Mouse (Mus musculus) megakaryocyte, embryonic 14.5 days (primary cell): Measurements from ENCODE around the gene Doc2g. TPM values are rescaled to one million over a fixed set of nuclear protein-coding genes. Genes with fewer than 3 reads are reported as not detected.

Source experiments
- H3K27me3 ChIP-seq: replicated peaks from 2 replicates; pipeline ENCODE3; 2012; ENCODE audit warnings: inconsistent platforms
- H3K36me3 ChIP-seq: replicated peaks from 2 replicates; pipeline ENCODE3; 2012; ENCODE audit warnings: low read length, inconsistent platforms, mixed read lengths
- H3K4me1 ChIP-seq: 2 replicates; pipeline ENCODE4 v1.6.1; 2012; ENCODE audit warnings: inconsistent platforms
- H3K4me3 ChIP-seq: replicated peaks from 2 replicates; pipeline ENCODE3; 2012; ENCODE audit warnings: moderate library complexity, mild to moderate bottlenecking, inconsistent platforms
- H3K9me3 ChIP-seq: 2 replicates; pipeline ENCODE4 v1.6.1; 2012; ENCODE audit warnings: inconsistent platforms
- FLI1 ChIP-seq: IDR thresholded peaks from 2 replicates; pipeline ENCODE4 v1.6.1; 2012; ENCODE audit warnings: low read length, inconsistent platforms, mixed read lengths
- GATA1 ChIP-seq: IDR thresholded peaks from 3 replicates; pipeline ENCODE4 v1.6.1; 2012; ENCODE audit warnings: mixed read lengths, low read length, inconsistent platforms, borderline replicate concordance
- polyA plus RNA-seq: library from polyadenylated mRNA; stranded (reverse); fragments of >175 nt; gene quantifications from 2 replicates; pipeline ENCODE4 v1.2.3, GENCODE M21; 2012; ENCODE audit warnings: low replicate concordance; ENCODE audit not compliant: insufficient read depth

The Doc2g gene
- polyA plus RNA-seq, 1 experiment, result 2.7 TPM

- Histone ChIP-seq H3K4me3 (no peak overlapping the region), H3K27me3 (peaks cover 26% of the 10 kb centered on the region), H3K36me3 (peaks cover 8% of the 10 kb centered on the region), H3K9me3 (no peaks in the 10 kb centered on the region), H3K4me1 (peaks cover 63% of the 10 kb centered on the region)
- TF ChIP-seq FLI1 (no peak), GATA1 (no peak)
These were observed 4.8 kb upstream of the Doc2g start for GRCm38 (mm10) chr19:3998335-3998734.

DNA sequence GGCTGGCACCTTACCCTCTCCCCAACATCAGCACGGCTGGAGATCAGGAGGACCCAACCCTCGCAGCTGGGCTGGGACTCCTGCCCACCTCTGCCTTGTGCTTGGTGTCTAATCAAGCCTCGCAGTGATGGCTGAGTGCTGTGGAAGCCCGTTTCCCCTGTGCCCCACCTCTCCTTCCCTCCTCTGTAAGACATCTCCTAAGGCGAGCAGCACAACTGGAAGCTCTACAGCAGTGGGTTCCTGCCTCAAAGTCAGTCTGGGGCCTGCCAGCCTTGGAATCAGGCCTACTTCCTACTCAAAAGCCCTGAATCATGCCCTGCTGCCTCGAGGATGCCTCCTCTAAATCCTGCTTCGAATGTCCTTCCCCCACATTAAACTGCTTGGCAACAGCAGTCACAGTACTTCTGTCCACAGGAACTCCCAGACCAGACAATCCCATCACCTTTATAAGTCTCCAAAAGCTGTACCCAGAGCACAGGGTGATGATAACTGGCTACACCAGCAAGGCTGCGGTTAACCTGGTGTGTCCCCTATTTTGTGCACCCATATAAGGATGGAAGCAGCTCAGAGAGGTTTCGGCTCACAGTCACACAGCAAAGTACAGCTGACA is 3.9 kb upstream of the Doc2g start:
- peak overlapping the region; percentile 97 for H3K4me3 ChIP-seq
- H3K4me1 ChIP-seq, result peaks cover 67% of the 10 kb centered on the region
- TF ChIP-seq GATA1 (no peak), FLI1 (no peak)
- peaks cover 14% of the 10 kb centered on the region for H3K36me3 ChIP-seq
- H3K27me3 ChIP-seq, result peaks cover 24% of the 10 kb centered on the region
- H3K9me3 ChIP-seq, result no peaks in the 10 kb centered on the region

GRCm38 (mm10) chr19:4000119-4000900 is 2.8 kb upstream of the Doc2g start, which contains the start of the genes Nudt8 and Gm49405:
TSS of gene Nudt8 (plus strand) at chr19:4000580.
TSS of gene Gm49405 (plus strand) at chr19:4000626.
- no peak for TF ChIP-seq FLI1
- no peak for TF ChIP-seq GATA1
- Histone ChIP-seq H3K4me3 (peak within 1 kb of the TSS; percentile 97), H3K27me3 (peaks cover 20% of the 10 kb centered on the region), H3K9me3 (no peaks in the 10 kb centered on the region), H3K4me1 (peaks cover 67% of the 10 kb centered on the region), H3K36me3 (peaks cover 25% of the 10 kb centered on the region)

GRCm38 (mm10) chr19:4000949-4001525 is 2.1 kb upstream of the Doc2g start:
- Histone ChIP-seq H3K4me1 (peaks cover 65% of the 10 kb centered on the region), H3K9me3 (no peaks in the 10 kb centered on the region), H3K27me3 (peaks cover 14% of the 10 kb centered on the region), H3K4me3 (peak overlapping the region; percentile 97), H3K36me3 (peaks cover 31% of the 10 kb centered on the region)
- TF ChIP-seq GATA1, result no peak
- no peak for TF ChIP-seq FLI1

DNA sequence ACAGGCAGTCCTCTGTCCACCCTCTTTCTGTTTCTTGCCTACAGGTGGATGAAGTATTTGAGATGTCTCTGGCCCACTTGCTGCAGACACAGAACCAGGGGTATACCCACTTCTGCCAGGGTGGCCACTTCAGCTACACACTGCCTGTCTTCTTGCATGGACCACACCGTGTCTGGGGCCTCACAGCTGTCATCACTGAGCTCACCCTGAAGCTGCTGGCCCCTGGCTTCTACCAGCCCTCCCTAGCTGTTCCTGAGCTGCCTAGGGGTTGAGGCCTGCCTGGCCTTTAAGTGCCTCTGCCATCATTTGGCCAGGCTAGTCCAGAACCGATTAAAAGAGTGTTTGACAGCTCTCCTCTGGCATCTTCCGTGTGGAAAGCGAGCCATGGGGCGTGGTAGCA is 1.4 kb upstream of the Doc2g start:
- H3K9me3 ChIP-seq, result no peaks in the 10 kb centered on the region
- peaks cover 58% of the 10 kb centered on the region for H3K4me1 ChIP-seq
- TF ChIP-seq GATA1 (no peak), FLI1 (no peak)
- H3K36me3 ChIP-seq, result peaks cover 38% of the 10 kb centered on the region
- no peak overlapping the region for H3K4me3 ChIP-seq
- peaks cover 7% of the 10 kb centered on the region for H3K27me3 ChIP-seq

GRCm38 (mm10) chr19:4003641-4004040 is 528 bp downstream of the Doc2g start:
- peaks cover 57% of the 10 kb centered on the region for H3K36me3 ChIP-seq
- H3K27me3 ChIP-seq, result peaks cover 2% of the 10 kb centered on the region
- peaks cover 39% of the 10 kb centered on the region for H3K4me1 ChIP-seq
- TF ChIP-seq GATA1 (no peak), FLI1 (no peak)
- H3K9me3 ChIP-seq, result no peaks in the 10 kb centered on the region
- H3K4me3 ChIP-seq, result no peak overlapping the region

DNA sequence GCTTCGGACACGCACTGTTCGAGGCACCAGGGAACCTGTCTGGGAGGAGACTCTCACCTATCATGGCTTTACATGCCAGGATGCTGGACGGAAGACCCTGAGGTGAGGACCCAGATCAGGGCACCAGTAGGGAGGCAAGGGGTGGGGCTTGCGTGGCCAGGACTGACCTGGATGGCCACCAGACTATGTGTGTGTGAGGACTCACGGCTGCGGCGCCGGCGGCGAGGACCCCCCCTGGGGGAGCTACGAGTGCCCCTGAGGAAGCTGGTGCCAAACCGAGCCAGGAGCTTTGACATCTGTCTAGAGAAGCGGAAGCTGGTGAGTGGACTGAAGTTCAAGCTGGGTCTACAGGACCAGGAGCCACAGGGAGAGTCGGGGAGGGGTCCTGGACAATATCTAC is 1.2 kb downstream of the Doc2g start:
- Histone ChIP-seq H3K9me3 (no peaks in the 10 kb centered on the region), H3K27me3 (peaks cover 2% of the 10 kb centered on the region), H3K36me3 (peaks cover 64% of the 10 kb centered on the region), H3K4me3 (no peak overlapping the region), H3K4me1 (peaks cover 32% of the 10 kb centered on the region)
- TF ChIP-seq FLI1 (no peak), GATA1 (no peak)

- H3K9me3 ChIP-seq, result no peaks in the 10 kb centered on the region
- H3K4me1 ChIP-seq, result peaks cover 26% of the 10 kb centered on the region
- H3K36me3 ChIP-seq, result peaks cover 71% of the 10 kb centered on the region
- no peak overlapping the region for H3K4me3 ChIP-seq
- TF ChIP-seq GATA1 (no peak), FLI1 (no peak)
- peaks cover 2% of the 10 kb centered on the region for H3K27me3 ChIP-seq
These were observed 2.0 kb downstream of the Doc2g start for GRCm38 (mm10) chr19:4005091-4005490.

- peaks cover 2% of the 10 kb centered on the region for H3K27me3 ChIP-seq
- H3K36me3 ChIP-seq, result peaks cover 80% of the 10 kb centered on the region
- peaks cover 23% of the 10 kb centered on the region for H3K4me1 ChIP-seq
- TF ChIP-seq GATA1 (no peak), FLI1 (no peak)
- no peak overlapping the region for H3K4me3 ChIP-seq
- H3K9me3 ChIP-seq, result no peaks in the 10 kb centered on the region
These were observed 2.9 kb downstream of the Doc2g start for GRCm38 (mm10) chr19:4005971-4006370.

- peaks cover 46% of the 10 kb centered on the region for H3K4me1 ChIP-seq
- H3K9me3 ChIP-seq, result no peaks in the 10 kb centered on the region
- TF ChIP-seq GATA1, result no peak
- no peaks in the 10 kb centered on the region for H3K27me3 ChIP-seq
- H3K4me3 ChIP-seq, result no peak overlapping the region
- peaks cover 52% of the 10 kb centered on the region for H3K36me3 ChIP-seq
These were observed 8.0 kb downstream of the Doc2g start for GRCm38 (mm10) chr19:4011086-4011485.
